Mouse (Mus musculus): ENCODE data around the gene Adipor2. TPM values are rescaled to one million over a fixed set of nuclear protein-coding genes. Genes with fewer than 3 reads are reported as not detected.

The Adipor2 gene
- total and polyA plus RNA-seq, 2 experiments from 2014 or later: 42.4 to 62.5 TPM

GRCm38 (mm10) chr6:119388650-119389012, 28.9 kb downstream of the Adipor2 start:
- TF ChIP-seq EP300 (IDR thresholded peaks at IDR 0.05; ENCODE audit: low read depth) (no peak), CTCF (IDR thresholded peaks at IDR 0.05; ENCODE audit: low read depth) (no peak)
- H3K36me3 ChIP-seq (replicated peaks; ENCODE audit: control insufficient read depth, insufficient read depth, low read length): no peaks in the 10 kb centered on the region
- H3K9me3 ChIP-seq (replicated peaks; ENCODE audit: control insufficient read depth, low read length): no peaks in the 10 kb centered on the region
- H3K4me1 ChIP-seq (ENCODE audit: control insufficient read depth, insufficient read depth): peaks cover 23% of the 10 kb centered on the region
- DNase-seq (ENCODE audit: low spot score): peak; percentile 95
- H3K9ac ChIP-seq (replicated peaks; ENCODE audit: low read depth, low read length): peak overlapping the region; percentile 91
- 1% methylated on average over 28 of the region's 53 CpGs for WGBS
- peak overlapping the region; percentile 96 for H3K27ac ChIP-seq (ENCODE audit: low read depth)
- H3K4me3 ChIP-seq (ENCODE audit: low read depth, low read length): peak overlapping the region; percentile 94
- H3K27me3 ChIP-seq (ENCODE audit: control insufficient read depth, insufficient read depth, low read length): no peaks in the 10 kb centered on the region
- ATAC-seq (ENCODE audit: insufficient read depth, low read depth): peak; percentile 99
- H3K4me2 ChIP-seq (ENCODE audit: low read depth, low read length): peak overlapping the region; percentile 74

- peak overlapping the region; percentile 91 for H3K9ac ChIP-seq (replicated peaks; ENCODE audit: low read depth, low read length)
- 1% methylated on average over 29 of the region's 76 CpGs for WGBS
- H3K36me3 ChIP-seq (replicated peaks; ENCODE audit: control insufficient read depth, insufficient read depth, low read length): no peaks in the 10 kb centered on the region
- TF ChIP-seq EP300 (IDR thresholded peaks at IDR 0.05; ENCODE audit: low read depth) (no peak), CTCF (IDR thresholded peaks at IDR 0.05; ENCODE audit: low read depth) (no peak)
- peaks cover 23% of the 10 kb centered on the region for H3K4me1 ChIP-seq (ENCODE audit: control insufficient read depth, insufficient read depth)
- no peaks in the 10 kb centered on the region for H3K9me3 ChIP-seq (replicated peaks; ENCODE audit: control insufficient read depth, low read length)
- DNase-seq (ENCODE audit: low spot score) (peak; percentile 39), ATAC-seq (ENCODE audit: insufficient read depth, low read depth) (peak; percentile 80)
- no peaks in the 10 kb centered on the region for H3K27me3 ChIP-seq (ENCODE audit: control insufficient read depth, insufficient read depth, low read length)
- H3K4me2 ChIP-seq (ENCODE audit: low read depth, low read length): peak overlapping the region; percentile 74
- peak overlapping the region; percentile 94 for H3K4me3 ChIP-seq (ENCODE audit: low read depth, low read length)
- H3K27ac ChIP-seq (ENCODE audit: low read depth): peak overlapping the region; percentile 96
Observed at GRCm38 (mm10) chr6:119387801-119388649, 29.5 kb downstream of the Adipor2 start.

- 0 out of 2 replicates have a peak overlapping the region, but pooled peaks have one; percentile 94 for H3K4me3 ChIP-seq (ENCODE audit: low read depth, low read length)
- H3K27me3 ChIP-seq (ENCODE audit: control insufficient read depth, insufficient read depth, low read length): no peaks in the 10 kb centered on the region
- TF ChIP-seq EP300 (IDR thresholded peaks at IDR 0.05; ENCODE audit: low read depth) (no peak), CTCF (IDR thresholded peaks at IDR 0.05; ENCODE audit: low read depth) (no peak)
- DNase-seq (ENCODE audit: low spot score) (no peak), ATAC-seq (ENCODE audit: insufficient read depth, low read depth) (no peak)
- no peak overlapping the region for H3K9ac ChIP-seq (replicated peaks; ENCODE audit: low read depth, low read length)
- no peak overlapping the region for H3K27ac ChIP-seq (ENCODE audit: low read depth)
- H3K9me3 ChIP-seq (replicated peaks; ENCODE audit: control insufficient read depth, low read length): no peaks in the 10 kb centered on the region
- peaks cover 23% of the 10 kb centered on the region for H3K4me1 ChIP-seq (ENCODE audit: control insufficient read depth, insufficient read depth)
- WGBS: 89% methylated on average over 1 of the region's 1 CpGs
- no peaks in the 10 kb centered on the region for H3K36me3 ChIP-seq (replicated peaks; ENCODE audit: control insufficient read depth, insufficient read depth, low read length)
- H3K4me2 ChIP-seq (ENCODE audit: low read depth, low read length): peak overlapping the region; percentile 74; the same call in 1 of the 2 replicates
Observed at GRCm38 (mm10) chr6:119386821-119387220, 30.7 kb downstream of the Adipor2 start.

GRCm38 (mm10) chr6:119386421-119386820, 31.1 kb downstream of the Adipor2 start:
- Histone ChIP-seq H3K4me1 (ENCODE audit: control insufficient read depth, insufficient read depth) (peaks cover 23% of the 10 kb centered on the region), H3K4me2 (ENCODE audit: low read depth, low read length) (no peak overlapping the region), H3K36me3 (replicated peaks; ENCODE audit: control insufficient read depth, insufficient read depth, low read length) (no peaks in the 10 kb centered on the region), H3K9ac (replicated peaks; ENCODE audit: low read depth, low read length) (no peak overlapping the region), H3K27ac (ENCODE audit: low read depth) (no peak overlapping the region), H3K4me3 (ENCODE audit: low read depth, low read length) (no peak overlapping the region), H3K9me3 (replicated peaks; ENCODE audit: control insufficient read depth, low read length) (no peaks in the 10 kb centered on the region), H3K27me3 (ENCODE audit: control insufficient read depth, insufficient read depth, low read length) (no peaks in the 10 kb centered on the region)
- DNase-seq (ENCODE audit: low spot score) (no peak), ATAC-seq (ENCODE audit: insufficient read depth, low read depth) (no peak)
- TF ChIP-seq EP300 (IDR thresholded peaks at IDR 0.05; ENCODE audit: low read depth): no peak
- TF ChIP-seq CTCF (IDR thresholded peaks at IDR 0.05; ENCODE audit: low read depth): no peak
- WGBS: 81% methylated on average over 4 of the region's 4 CpGs

GRCm38 (mm10) chr6:119385668-119386067, 31.8 kb downstream of the Adipor2 start:
- H3K4me1 ChIP-seq (ENCODE audit: control insufficient read depth, insufficient read depth): peaks cover 23% of the 10 kb centered on the region
- H3K36me3 ChIP-seq (replicated peaks; ENCODE audit: control insufficient read depth, insufficient read depth, low read length): no peaks in the 10 kb centered on the region
- H3K9ac ChIP-seq (replicated peaks; ENCODE audit: low read depth, low read length): no peak overlapping the region
- no peak overlapping the region for H3K4me3 ChIP-seq (ENCODE audit: low read depth, low read length)
- TF ChIP-seq CTCF (IDR thresholded peaks at IDR 0.05; ENCODE audit: low read depth): peak; percentile 19; the same call in 1 of the 2 replicates
- TF ChIP-seq EP300 (IDR thresholded peaks at IDR 0.05; ENCODE audit: low read depth): no peak
- H3K4me2 ChIP-seq (ENCODE audit: low read depth, low read length): no peak overlapping the region
- DNase-seq (ENCODE audit: low spot score) (peak; percentile 21), ATAC-seq (ENCODE audit: insufficient read depth, low read depth) (no peak)
- no peak overlapping the region for H3K27ac ChIP-seq (ENCODE audit: low read depth)
- H3K27me3 ChIP-seq (ENCODE audit: control insufficient read depth, insufficient read depth, low read length): no peaks in the 10 kb centered on the region
- 91% methylated on average over 1 of the region's 1 CpGs for WGBS
- no peaks in the 10 kb centered on the region for H3K9me3 ChIP-seq (replicated peaks; ENCODE audit: control insufficient read depth, low read length)
